Mouse (Mus musculus): ENCODE measurements at regions not wholly inside any gene's neighbourhood (a gene's known extent, or its start where the extent isn't known, plus 50 kb on each side); places are given as distances from the start of the nearest gene placed in this dataset.

GRCm38 (mm10) chr3:18560282-18560785 is 612.1 kb downstream of the Cypt12 start:
- no peak for TF ChIP-seq GATA1 (IDR thresholded peaks at IDR 0.05; ENCODE audit: borderline replicate concordance, low read length)
- no peak for TF ChIP-seq FLI1 (IDR thresholded peaks at IDR 0.05; ENCODE audit: low read length)
